Mouse (Mus musculus): Measurements from ENCODE around the gene Baiap3. TPM values are rescaled to one million over a fixed set of nuclear protein-coding genes. Genes with fewer than 3 reads are reported as not detected.
A peak's percentile ranks its signal among the peaks of the same experiment; 100 is the strongest.
"Not testable (repeated sequence)": the region's sequence is repeated elsewhere in the genome, so short reads cannot be mapped to it uniquely, and the experiment has no call there.

The Baiap3 gene
- polyA plus RNA-seq, 1 experiment from 2014 or later, result 0.54 TPM

DNA sequence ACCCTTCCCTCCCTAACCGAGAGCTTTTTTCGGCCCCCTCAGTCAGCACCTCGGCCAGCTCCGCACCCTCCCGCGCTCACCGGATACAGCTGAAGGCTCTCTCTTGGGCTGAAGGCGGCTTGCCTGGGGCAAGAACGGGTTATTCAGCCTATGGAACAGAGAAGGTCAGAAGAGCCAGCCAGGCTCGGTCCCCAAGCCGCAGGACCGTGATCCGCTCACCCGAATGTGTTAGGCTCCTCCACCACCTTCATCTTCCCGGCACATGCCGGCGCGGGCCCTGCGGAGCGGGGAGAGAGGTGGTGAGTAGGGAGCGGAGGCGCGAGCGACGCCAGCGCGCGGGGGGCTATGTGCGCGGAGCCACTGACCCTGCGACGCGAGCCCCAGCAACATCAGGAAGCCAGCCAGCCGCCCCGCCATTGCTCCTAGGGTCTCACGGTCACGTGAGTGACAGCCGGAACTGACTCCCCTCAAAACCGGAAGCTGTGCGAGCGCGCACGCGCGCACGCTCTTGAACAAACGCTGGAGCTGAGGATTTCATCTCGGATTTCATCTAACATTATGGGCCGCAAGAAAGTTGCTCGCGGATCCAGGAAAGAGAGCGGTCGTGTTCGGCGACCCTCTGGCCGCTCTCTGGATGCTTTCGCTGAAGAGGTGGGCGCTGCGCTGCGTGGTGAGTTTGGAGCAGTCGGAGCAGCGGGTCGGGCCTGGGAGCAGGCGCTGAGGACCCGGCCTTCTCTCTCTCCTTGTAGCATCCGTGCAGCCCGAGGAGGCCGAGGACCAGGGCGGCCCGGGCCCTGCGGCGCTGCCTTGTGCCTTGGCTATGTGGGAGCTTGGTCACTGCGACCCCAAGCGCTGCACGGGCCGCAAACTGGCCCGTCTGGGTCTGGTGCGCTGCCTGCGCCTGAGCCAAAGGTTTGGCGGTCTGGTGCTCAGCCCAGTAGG is 16.2 kb downstream of the Baiap3 start, which contains the start of the genes Gnptg and Tsr3:
Gene Gnptg (minus strand): TSS at position 430 of the 942 bp plus-strand sequence.
Gene Tsr3 (plus strand): TSS at position 476 of the 942 bp plus-strand sequence.
- peaks cover 16% of the 10 kb centered on the region for H3K4me1 ChIP-seq (ENCODE audit: insufficient read depth)

DNA sequence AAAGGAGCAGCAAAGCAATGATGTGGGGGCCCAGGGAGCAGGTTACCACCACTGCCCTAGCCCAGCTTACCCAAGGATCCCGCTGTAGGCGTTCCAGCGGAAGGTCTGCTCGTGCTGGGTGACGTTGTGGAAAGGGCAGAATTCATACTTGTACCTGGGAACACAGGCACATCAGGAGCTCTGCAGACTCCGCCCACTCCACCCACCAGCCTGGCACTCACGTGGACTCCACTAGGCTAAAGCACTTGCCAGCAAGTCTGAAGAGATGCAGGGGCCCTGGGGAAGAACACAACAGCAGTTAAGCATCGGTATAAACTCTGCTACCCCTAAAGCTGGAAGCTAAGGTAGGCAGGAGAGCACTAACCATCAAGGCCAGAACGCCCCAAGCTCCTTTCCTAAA is 20.5 kb downstream of the Baiap3 start:
- H3K9me3 ChIP-seq (ENCODE audit: low read length), result no peaks in the 10 kb centered on the region
- peaks cover 10% of the 10 kb centered on the region for H3K4me1 ChIP-seq (ENCODE audit: insufficient read depth)
- peaks cover 24% of the 10 kb centered on the region for H3K36me3 ChIP-seq (replicated peaks; ENCODE audit: insufficient read depth, low read length)
- H3K4me3 ChIP-seq (ENCODE audit: low read depth, low read length), result no peak overlapping the region
- H3K9ac ChIP-seq (replicated peaks), result no peak overlapping the region
- no peak overlapping the region for H3K4me2 ChIP-seq (ENCODE audit: low read depth, low read length)
- no peak overlapping the region for H3K27ac ChIP-seq (ENCODE audit: low read depth)
- 81% methylated on average over 9 of the region's 9 CpGs for WGBS (ENCODE audit: insufficient replicate concordance)
- TF ChIP-seq EP300 (IDR thresholded peaks at IDR 0.05; ENCODE audit: low read depth), result no peak
- no peak for TF ChIP-seq CTCF (IDR thresholded peaks at IDR 0.05; ENCODE audit: low read depth)
- DNase-seq, result no peak
- no peaks in the 10 kb centered on the region for H3K27me3 ChIP-seq (ENCODE audit: insufficient read depth, low read length)
- no peak for ATAC-seq

More for the DNA sequence above, 16.2 kb downstream of the Baiap3 start, which contains the start of the genes Gnptg and Tsr3:
- Histone ChIP-seq H3K36me3 (replicated peaks; ENCODE audit: insufficient read depth, low read length) (peaks cover 12% of the 10 kb centered on the region), H3K9me3 (ENCODE audit: low read length) (no peaks in the 10 kb centered on the region), H3K9ac (replicated peaks) (peak within 1 kb of the TSS; percentile 86), H3K4me3 (ENCODE audit: low read depth, low read length) (peak within 1 kb of the TSS; percentile 98), H3K27ac (ENCODE audit: low read depth) (peak within 1 kb of the TSS; percentile 59), H3K27me3 (ENCODE audit: insufficient read depth, low read length) (no peaks in the 10 kb centered on the region), H3K4me2 (ENCODE audit: low read depth, low read length) (peak within 1 kb of the TSS; percentile 99)
- ATAC-seq (peak; percentile 90), DNase-seq (peak; percentile 88)
- WGBS (ENCODE audit: insufficient replicate concordance), result under 1% methylated on average over 77 of the region's 80 CpGs
- TF ChIP-seq EP300 (IDR thresholded peaks at IDR 0.05; ENCODE audit: low read depth), result no peak
- TF ChIP-seq CTCF (IDR thresholded peaks at IDR 0.05; ENCODE audit: low read depth), result no peak

DNA sequence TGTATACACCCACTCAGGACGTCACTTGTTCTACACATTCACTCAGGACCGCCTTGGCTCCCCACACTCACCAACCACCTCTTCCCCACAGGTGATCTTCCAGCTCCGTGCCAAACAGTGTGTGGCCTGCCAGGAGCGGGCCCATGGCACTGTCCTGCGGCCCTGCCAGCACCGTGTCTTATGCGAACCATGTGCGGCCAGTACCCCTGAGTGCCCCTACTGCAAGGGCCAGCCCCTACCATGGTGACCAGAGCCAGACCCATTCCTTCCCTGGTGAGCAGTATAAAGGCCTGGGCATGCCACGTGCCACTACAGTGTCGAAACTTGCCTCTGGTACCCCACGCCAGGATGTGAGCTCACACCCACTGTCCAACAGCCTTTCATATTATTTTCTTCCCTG is 24.5 kb downstream of the Baiap3 start:
- not testable (repeated sequence) for ATAC-seq; H3K4me3 ChIP-seq (ENCODE audit: low read depth, low read length); H3K4me2 ChIP-seq (ENCODE audit: low read depth, low read length); H3K9ac ChIP-seq (replicated peaks); H3K27me3 ChIP-seq (ENCODE audit: insufficient read depth, low read length); H3K9me3 ChIP-seq (ENCODE audit: low read length); DNase-seq; H3K4me1 ChIP-seq (ENCODE audit: insufficient read depth); H3K27ac ChIP-seq (ENCODE audit: low read depth)
- H3K36me3 ChIP-seq (replicated peaks; ENCODE audit: insufficient read depth, low read length), result peaks cover 42% of the 10 kb centered on the region
- WGBS (ENCODE audit: insufficient replicate concordance), result 98% methylated on average over 3 of the region's 11 CpGs

DNA sequence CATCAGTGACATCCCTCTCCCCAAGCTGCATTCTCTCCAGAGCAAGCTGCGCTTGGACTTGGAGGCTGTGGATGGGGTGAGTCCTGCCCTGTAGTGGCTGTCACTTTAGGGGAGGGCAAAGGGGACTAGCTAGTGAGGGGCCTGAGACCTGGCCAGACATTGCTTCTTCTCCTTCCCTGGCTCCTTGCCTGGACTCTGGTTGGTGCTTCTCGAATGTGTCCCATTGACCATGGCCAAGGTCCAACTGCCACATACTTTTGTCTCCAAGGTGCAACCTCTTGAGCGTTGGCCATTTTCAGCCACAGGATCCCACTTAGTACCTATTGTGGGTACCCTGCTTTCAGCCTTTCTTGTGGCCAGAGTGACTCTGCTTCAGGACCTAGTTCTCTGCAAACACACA is 25.5 kb downstream of the Baiap3 start:
- H3K27ac ChIP-seq (ENCODE audit: low read depth), result no peak overlapping the region
- DNase-seq (no peak), ATAC-seq (no peak)
- no peak overlapping the region for H3K9ac ChIP-seq (replicated peaks)
- WGBS (ENCODE audit: insufficient replicate concordance), result 98% methylated on average over 3 of the region's 3 CpGs
- H3K4me2 ChIP-seq (ENCODE audit: low read depth, low read length), result no peak overlapping the region
- no peaks in the 10 kb centered on the region for H3K9me3 ChIP-seq (ENCODE audit: low read length)
- peaks cover 8% of the 10 kb centered on the region; the same call in 1 of the 2 replicates for H3K4me1 ChIP-seq (ENCODE audit: insufficient read depth)
- no peak overlapping the region for H3K4me3 ChIP-seq (ENCODE audit: low read depth, low read length)
- H3K36me3 ChIP-seq (replicated peaks; ENCODE audit: insufficient read depth, low read length), result peaks cover 45% of the 10 kb centered on the region
- TF ChIP-seq EP300 (IDR thresholded peaks at IDR 0.05; ENCODE audit: low read depth) (no peak), CTCF (IDR thresholded peaks at IDR 0.05; ENCODE audit: low read depth) (no peak)
- no peaks in the 10 kb centered on the region for H3K27me3 ChIP-seq (ENCODE audit: insufficient read depth, low read length)

DNA sequence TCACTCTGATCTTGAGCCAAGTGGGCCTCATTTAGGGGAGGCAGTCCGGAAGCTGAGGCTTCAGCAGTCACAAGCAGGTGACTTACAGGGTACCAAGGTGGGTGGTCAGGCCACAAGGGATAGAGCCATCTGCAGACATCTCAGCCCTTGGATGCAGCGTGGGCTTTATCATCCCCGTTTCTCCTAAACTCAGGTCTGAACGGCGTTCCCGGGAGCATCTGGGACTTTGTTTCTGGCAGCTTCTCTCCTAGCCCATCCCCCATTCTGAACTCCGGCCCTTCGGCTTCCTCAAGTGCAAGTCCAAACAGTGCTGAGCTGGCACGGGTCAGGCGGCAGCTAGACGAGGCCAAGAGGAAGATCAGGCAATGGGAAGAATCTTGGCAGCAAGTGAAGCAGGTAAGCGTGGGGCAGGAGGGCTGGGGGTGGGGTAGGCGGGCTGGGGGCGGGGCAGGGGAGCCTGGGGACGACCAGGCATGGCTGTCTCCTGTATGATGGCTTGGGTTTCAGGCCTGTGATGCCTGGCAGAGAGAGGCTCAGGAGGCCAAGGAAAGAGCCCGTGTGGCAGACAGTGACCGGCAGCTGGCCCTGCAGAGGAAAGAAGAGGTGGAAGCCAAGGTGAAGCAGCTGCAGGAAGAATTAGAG is 26.0 kb downstream of the Baiap3 start:
- Histone ChIP-seq H3K36me3 (replicated peaks; ENCODE audit: insufficient read depth, low read length) (peaks cover 41% of the 10 kb centered on the region), H3K4me1 (ENCODE audit: insufficient read depth) (peaks cover 12% of the 10 kb centered on the region; the same call in 1 of the 2 replicates)
- H3K27ac ChIP-seq (ENCODE audit: low read depth); H3K4me2 ChIP-seq (ENCODE audit: low read depth, low read length); H3K9me3 ChIP-seq (ENCODE audit: low read length); DNase-seq; ATAC-seq; H3K4me3 ChIP-seq (ENCODE audit: low read depth, low read length); H3K9ac ChIP-seq (replicated peaks); H3K27me3 ChIP-seq (ENCODE audit: insufficient read depth, low read length): not testable (repeated sequence)
- WGBS (ENCODE audit: insufficient replicate concordance), result 75% methylated on average over 12 of the region's 17 CpGs

DNA sequence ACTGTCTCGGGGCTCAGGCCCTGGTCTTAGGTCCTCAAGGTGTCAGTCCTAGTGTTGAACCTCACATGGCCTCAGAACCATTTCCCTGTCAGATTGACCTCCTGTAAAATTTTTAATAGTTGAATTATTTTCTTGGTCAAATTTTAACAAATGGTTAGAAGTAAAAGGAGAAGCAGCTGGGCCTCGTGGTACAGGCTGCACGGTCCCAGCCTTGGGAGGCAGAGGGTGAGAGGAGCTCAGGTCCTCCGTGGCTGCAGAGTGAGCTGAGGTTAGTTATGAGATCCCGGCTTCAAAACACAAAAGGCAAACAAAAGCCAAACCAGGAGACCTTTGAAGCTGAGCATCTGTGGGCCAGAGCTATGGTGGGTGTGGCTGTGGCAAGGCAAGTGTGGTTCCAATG is 28.2 kb downstream of the Baiap3 start:
- no peak overlapping the region for H3K4me2 ChIP-seq (ENCODE audit: low read depth, low read length)
- no peaks in the 10 kb centered on the region for H3K27me3 ChIP-seq (ENCODE audit: insufficient read depth, low read length)
- ATAC-seq, result no peak
- no peak overlapping the region for H3K4me3 ChIP-seq (ENCODE audit: low read depth, low read length)
- 74% methylated on average over 5 of the region's 5 CpGs for WGBS (ENCODE audit: insufficient replicate concordance)
- no peak overlapping the region for H3K9ac ChIP-seq (replicated peaks)
- H3K27ac ChIP-seq (ENCODE audit: low read depth), result no peak overlapping the region
- TF ChIP-seq EP300 (IDR thresholded peaks at IDR 0.05; ENCODE audit: low read depth) (no peak), CTCF (IDR thresholded peaks at IDR 0.05; ENCODE audit: low read depth) (no peak)
- H3K36me3 ChIP-seq (replicated peaks; ENCODE audit: insufficient read depth, low read length), result peaks cover 33% of the 10 kb centered on the region
- H3K9me3 ChIP-seq (ENCODE audit: low read length), result no peaks in the 10 kb centered on the region
- H3K4me1 ChIP-seq (ENCODE audit: insufficient read depth), result peaks cover 31% of the 10 kb centered on the region
- no peak for DNase-seq
